Mouse (Mus musculus): ENCODE measurements around the gene Smad9. TPM values are rescaled to one million over a fixed set of nuclear protein-coding genes. Genes with fewer than 3 reads are reported as not detected.
A peak's percentile ranks its signal among the peaks of the same experiment; 100 is the strongest.

The Smad9 gene
- polyA plus RNA-seq, 2 experiments, result 1.2 to 3.6 TPM

DNA sequence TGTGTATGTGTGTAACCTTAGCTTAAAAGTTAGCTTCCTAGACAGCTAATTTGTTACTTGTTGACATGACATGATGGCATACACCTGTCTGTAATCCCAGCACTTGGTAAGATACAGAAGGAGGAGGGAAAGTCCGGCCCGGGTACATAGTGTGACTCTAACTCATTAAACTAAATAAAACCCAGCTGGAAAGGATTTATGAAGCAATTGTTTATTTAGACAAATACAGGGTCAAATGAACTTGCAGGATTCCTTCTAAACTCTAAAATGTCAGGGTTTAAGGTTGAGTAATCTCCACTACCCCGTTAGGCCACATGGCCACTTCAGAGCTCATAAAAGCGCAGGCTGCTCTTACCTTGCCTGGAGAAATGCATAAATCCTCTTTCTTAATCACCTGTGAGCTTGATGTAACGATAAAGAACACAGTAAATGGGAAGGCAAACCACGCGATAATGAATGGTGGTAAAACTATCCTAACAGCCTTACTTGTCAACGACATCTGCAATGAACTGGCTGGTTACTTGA, 23.7 kb upstream of the Smad9 start:
- H3K9me3 ChIP-seq (ENCODE audit: control insufficient read depth, low read length), result no peaks in the 10 kb centered on the region
- DNase-seq (ENCODE audit: low spot score), result no peak
- no peak for ATAC-seq (ENCODE audit: low FRiP score, low read depth)
- H3K9ac ChIP-seq (ENCODE audit: low read depth, low read length, severe bottlenecking), result no peak overlapping the region
- H3K27ac ChIP-seq (replicated peaks; ENCODE audit: low read depth, low read length), result no peak overlapping the region
- no peak overlapping the region for H3K4me2 ChIP-seq (replicated peaks; ENCODE audit: low read depth, low read length, severe bottlenecking)
- WGBS, result 30% methylated on average over 8 of the region's 8 CpGs
- H3K4me1 ChIP-seq (ENCODE audit: control insufficient read depth, insufficient read depth, low read length), result 0 out of 2 replicates have a peak, but pooled peaks cover 3% of the 10 kb centered on the region
- no peak for TF ChIP-seq POLR2A (IDR thresholded peaks at IDR 0.05; ENCODE audit: borderline replicate concordance, extremely low read depth, insufficient read depth, insufficient read length)
- H3K4me3 ChIP-seq (replicated peaks; ENCODE audit: low read length), result no peak overlapping the region
- H3K36me3 ChIP-seq (ENCODE audit: control insufficient read depth, insufficient read depth, low read length), result peaks cover 55% of the 10 kb centered on the region
- H3K27me3 ChIP-seq (ENCODE audit: control insufficient read depth, insufficient read depth, low read length), result no peaks in the 10 kb centered on the region

DNA sequence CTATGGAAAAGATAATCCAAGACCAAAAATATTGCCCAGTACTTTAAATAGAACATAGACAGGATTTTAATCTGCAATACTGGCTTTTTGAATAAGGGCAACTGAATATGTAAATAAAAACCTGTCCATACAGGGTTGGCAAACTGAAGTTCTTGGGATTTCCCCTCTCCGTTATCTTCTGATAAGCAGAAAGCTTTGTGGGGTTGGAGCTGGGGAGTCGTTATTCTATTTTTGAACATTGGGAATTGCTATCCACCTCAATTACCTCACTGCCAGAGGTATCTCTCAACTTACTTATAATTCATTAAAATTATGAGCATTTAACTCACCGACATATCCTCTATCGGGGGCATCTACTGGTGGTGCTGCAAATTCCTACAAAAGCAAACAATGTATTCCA, 23.0 kb upstream of the Smad9 start:
- WGBS, result 88% methylated on average over 4 of the region's 4 CpGs
- H3K4me2 ChIP-seq (replicated peaks; ENCODE audit: low read depth, low read length, severe bottlenecking), result no peak overlapping the region
- 0 out of 2 replicates have a peak, but pooled peaks cover 3% of the 10 kb centered on the region for H3K4me1 ChIP-seq (ENCODE audit: control insufficient read depth, insufficient read depth, low read length)
- no peak overlapping the region for H3K4me3 ChIP-seq (replicated peaks; ENCODE audit: low read length)
- H3K36me3 ChIP-seq (ENCODE audit: control insufficient read depth, insufficient read depth, low read length), result peaks cover 49% of the 10 kb centered on the region
- no peaks in the 10 kb centered on the region for H3K27me3 ChIP-seq (ENCODE audit: control insufficient read depth, insufficient read depth, low read length)
- no peak overlapping the region for H3K9ac ChIP-seq (ENCODE audit: low read depth, low read length, severe bottlenecking)
- H3K9me3 ChIP-seq (ENCODE audit: control insufficient read depth, low read length), result no peaks in the 10 kb centered on the region
- ATAC-seq (ENCODE audit: low FRiP score, low read depth) (no peak), DNase-seq (ENCODE audit: low spot score) (no peak)
- no peak overlapping the region for H3K27ac ChIP-seq (replicated peaks; ENCODE audit: low read depth, low read length)
- no peak for TF ChIP-seq POLR2A (IDR thresholded peaks at IDR 0.05; ENCODE audit: borderline replicate concordance, extremely low read depth, insufficient read depth, insufficient read length)

DNA sequence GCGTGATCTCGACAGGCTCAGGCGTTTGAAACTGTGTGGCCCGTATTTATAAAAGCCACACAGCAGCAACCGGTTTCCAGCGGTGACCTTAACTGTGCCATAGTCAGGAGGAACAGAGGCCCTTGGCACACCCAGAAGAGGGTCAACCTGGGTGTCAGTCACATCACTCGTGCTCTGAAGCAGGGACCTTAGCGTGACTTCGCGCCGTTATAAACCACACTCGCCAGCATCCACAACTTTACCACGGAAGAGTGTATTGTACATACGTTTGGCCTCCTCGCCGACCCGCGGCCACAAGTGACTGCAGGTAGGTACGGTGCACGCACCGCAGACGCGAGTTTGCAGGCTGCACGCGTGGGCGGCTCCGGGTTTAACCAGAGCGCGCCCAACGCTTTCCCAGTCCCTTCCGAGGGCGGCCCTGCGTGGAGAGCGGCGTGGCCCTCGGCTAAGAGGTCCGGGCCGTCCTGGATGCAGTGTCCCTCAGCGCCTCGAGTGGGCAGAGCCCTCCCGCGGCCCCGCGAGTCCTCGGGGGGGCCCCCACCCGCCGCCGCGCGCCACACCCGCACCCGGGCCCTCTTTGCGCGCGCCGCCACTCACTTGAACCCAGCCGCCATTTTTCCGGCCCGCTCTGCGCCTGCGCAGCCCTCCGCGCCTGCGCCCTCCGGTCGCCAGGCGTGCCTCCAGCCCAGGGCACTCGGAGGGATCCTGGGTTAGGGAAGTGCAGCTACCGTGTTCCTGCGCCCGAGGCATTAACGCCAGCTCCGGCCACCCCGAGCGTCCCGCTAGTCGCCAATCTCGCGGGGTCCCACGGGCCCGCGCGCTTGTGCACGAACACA, 20.8 kb upstream of the Smad9 start:
- peaks cover 42% of the 10 kb centered on the region for H3K36me3 ChIP-seq (ENCODE audit: control insufficient read depth, insufficient read depth, low read length)

DNA sequence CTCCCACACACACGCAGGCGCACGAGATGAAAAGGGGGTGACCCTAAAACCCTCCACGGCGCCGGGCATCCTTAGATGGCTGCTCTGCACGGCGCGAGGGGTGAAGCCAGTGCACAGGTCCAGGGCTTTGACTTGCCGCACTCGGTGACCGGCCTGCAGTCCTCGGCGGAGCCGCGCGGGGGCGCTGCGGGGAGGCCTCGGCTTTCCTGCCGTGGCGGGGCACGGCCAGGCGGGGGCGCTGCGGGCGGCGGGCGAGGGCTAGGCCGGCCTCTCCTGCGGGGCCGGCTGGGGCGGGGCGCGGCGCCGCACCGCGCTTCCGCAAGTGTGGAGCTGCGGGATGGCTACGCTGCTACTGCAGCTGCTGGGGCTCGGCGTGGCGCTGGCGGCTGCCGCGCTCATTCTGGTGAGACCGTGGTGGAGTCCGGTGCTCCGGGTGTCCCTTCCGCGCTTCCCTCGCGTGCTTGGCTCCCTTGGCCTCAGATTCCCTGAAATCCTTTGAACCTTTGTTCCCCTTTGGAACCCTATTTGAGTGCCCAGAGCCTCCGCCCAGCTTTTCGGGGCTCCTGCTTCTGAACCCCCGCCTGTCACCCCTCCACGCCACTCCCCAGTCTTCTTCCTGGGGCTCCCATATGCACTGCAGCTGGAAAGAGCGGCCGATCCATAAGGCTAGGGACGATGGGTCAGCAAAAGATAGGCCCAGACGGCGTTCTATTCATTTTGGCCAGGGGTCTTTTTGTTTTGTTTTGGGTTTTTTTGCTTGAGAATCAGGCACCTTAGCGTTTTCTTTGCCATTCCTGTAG, 19.9 kb upstream of the Smad9 start, which contains the start of the genes Exosc8 and Alg5:
TSS of gene Exosc8 (minus strand) at position 147 of the 800 bp plus-strand sequence.
TSS of gene Alg5 (plus strand) at position 293 of the 800 bp plus-strand sequence.
- peak within 1 kb of the TSS; percentile 96 for H3K4me3 ChIP-seq (replicated peaks; ENCODE audit: low read length)
- H3K36me3 ChIP-seq (ENCODE audit: control insufficient read depth, insufficient read depth, low read length), result peaks cover 38% of the 10 kb centered on the region
- H3K27me3 ChIP-seq (ENCODE audit: control insufficient read depth, insufficient read depth, low read length), result no peaks in the 10 kb centered on the region
- peak within 1 kb of the TSS; percentile 95 for H3K27ac ChIP-seq (replicated peaks; ENCODE audit: low read depth, low read length)
- TF ChIP-seq POLR2A (IDR thresholded peaks at IDR 0.05; ENCODE audit: borderline replicate concordance, extremely low read depth, insufficient read depth, insufficient read length), result peak; percentile 86; the same call in 1 of the 2 replicates
- under 1% methylated on average over 45 of the region's 65 CpGs for WGBS
- DNase-seq (ENCODE audit: low spot score) (peak; percentile 56), ATAC-seq (ENCODE audit: low FRiP score, low read depth) (peak; percentile 87)
- no peaks in the 10 kb centered on the region for H3K9me3 ChIP-seq (ENCODE audit: control insufficient read depth, low read length)
- H3K4me1 ChIP-seq (ENCODE audit: control insufficient read depth, insufficient read depth, low read length), result 0 out of 2 replicates have a peak, but pooled peaks cover 3% of the 10 kb centered on the region
- H3K9ac ChIP-seq (ENCODE audit: low read depth, low read length, severe bottlenecking), result peak within 1 kb of the TSS; percentile 95
- peak within 1 kb of the TSS; percentile 85 for H3K4me2 ChIP-seq (replicated peaks; ENCODE audit: low read depth, low read length, severe bottlenecking)

More for the DNA sequence above, 20.8 kb upstream of the Smad9 start:
- Histone ChIP-seq H3K27me3 (ENCODE audit: control insufficient read depth, insufficient read depth, low read length) (no peaks in the 10 kb centered on the region), H3K27ac (replicated peaks; ENCODE audit: low read depth, low read length) (peak overlapping the region; percentile 95), H3K9me3 (ENCODE audit: control insufficient read depth, low read length) (no peaks in the 10 kb centered on the region), H3K9ac (ENCODE audit: low read depth, low read length, severe bottlenecking) (peak overlapping the region; percentile 95), H3K4me1 (ENCODE audit: control insufficient read depth, insufficient read depth, low read length) (0 out of 2 replicates have a peak, but pooled peaks cover 3% of the 10 kb centered on the region), H3K4me3 (replicated peaks; ENCODE audit: low read length) (peak overlapping the region; percentile 96), H3K4me2 (replicated peaks; ENCODE audit: low read depth, low read length, severe bottlenecking) (peak overlapping the region; percentile 85)
- under 1% methylated on average over 50 of the region's 84 CpGs for WGBS
- ATAC-seq (ENCODE audit: low FRiP score, low read depth) (peak; percentile 91), DNase-seq (ENCODE audit: low spot score) (peak; percentile 82)
- TF ChIP-seq POLR2A (IDR thresholded peaks at IDR 0.05; ENCODE audit: borderline replicate concordance, extremely low read depth, insufficient read depth, insufficient read length), result peak; percentile 65; the same call in 1 of the 2 replicates

Measured in limb, embryonic 14.5 days (tissue).